Mouse (Mus musculus): Measurements from ENCODE around the gene Pax4.

DNA sequence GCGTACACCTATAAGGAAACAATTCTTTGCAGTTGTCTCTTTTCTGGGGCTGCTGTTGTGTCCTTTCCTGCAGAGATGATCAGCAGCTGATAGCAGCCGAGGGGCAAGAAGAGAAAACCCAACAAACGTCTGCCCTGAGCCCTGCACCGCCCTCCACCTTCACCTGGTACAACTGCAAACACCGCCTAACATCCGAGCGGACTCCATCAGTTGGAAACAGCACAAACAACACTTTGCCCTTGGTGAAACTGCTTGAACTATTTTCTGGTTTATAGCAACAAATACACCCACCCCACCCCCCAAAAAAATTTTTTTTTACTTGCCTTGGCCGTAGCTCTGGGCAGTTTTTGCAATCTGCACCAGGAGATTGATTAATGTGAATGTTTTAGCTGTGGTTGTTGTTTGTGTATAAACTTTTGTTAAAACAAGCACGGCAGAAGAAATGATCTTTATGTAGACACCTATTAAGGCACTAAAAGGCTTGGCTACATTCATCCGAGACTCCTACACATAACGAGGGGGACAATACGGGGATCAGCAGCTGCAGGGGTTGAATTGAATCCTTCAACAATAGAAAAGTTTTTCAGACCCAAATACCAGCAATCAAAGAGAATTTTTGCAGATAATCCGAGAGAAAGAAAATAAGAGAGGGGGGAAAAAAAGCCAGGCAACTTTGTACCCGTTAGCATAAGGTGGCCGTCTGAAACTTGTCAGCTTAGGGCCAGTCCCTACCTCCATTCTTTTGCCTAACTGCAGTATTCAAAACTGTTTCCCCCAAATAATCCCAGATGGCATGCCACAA, 52.9 kb downstream of the Pax4 start:
- TF ChIP-seq TAL1 (IDR thresholded peaks at IDR 0.05; ENCODE audit: low read length) (no peak), GATA1 (IDR thresholded peaks at IDR 0.05; ENCODE audit: low read length) (no peak)
